Mouse (Mus musculus) intestine, embryonic 14.5 days (tissue): ENCODE results near the gene Olfr1412. TPM values are rescaled to one million over a fixed set of nuclear protein-coding genes. Genes with fewer than 3 reads are reported as not detected.
A peak's percentile ranks its signal among the peaks of the same experiment; 100 is the strongest.

ENCODE experiments used
- ATAC-seq: fragments of 200-750 bp; cut with Nextera tagmentation; replicated peaks from 2 replicates; pipeline ENCODE4 v1.8.0; 2017; ENCODE audit warnings: low read depth, moderate number of reproducible peaks, moderate TSS enrichment, moderate library complexity; ENCODE audit not compliant: low FRiP score, low TSS enrichment
- DNase-seq: peaks from one replicate; pipeline ENCODE4 v3.0.0-alpha.2; 2018; ENCODE audit warnings: low spot score
- H3K27ac ChIP-seq: fragments of 300-500 bp; sonication (generic); 2 replicates; pipeline ENCODE4 v1.5.1; 2014; ENCODE audit warnings: low read depth, mild to moderate bottlenecking, control low read depth
- H3K27me3 ChIP-seq: fragments of 300-500 bp; sonication (generic); replicated peaks from 2 replicates; pipeline ENCODE4 v1.6.1; 2014; ENCODE audit warnings: low read length, control low read depth; ENCODE audit not compliant: control insufficient read depth, insufficient read depth
- H3K36me3 ChIP-seq: fragments of 300-500 bp; sonication (generic); 2 replicates; pipeline ENCODE4 v1.6.1; 2014; ENCODE audit warnings: low read length, control low read depth; ENCODE audit not compliant: control insufficient read depth, insufficient read depth
- H3K4me1 ChIP-seq: fragments of 300-500 bp; sonication (generic); replicated peaks from 2 replicates; pipeline ENCODE4 v1.6.1; 2014; ENCODE audit warnings: low read length, control low read depth, mixed read lengths; ENCODE audit not compliant: control insufficient read depth, insufficient read depth
- H3K4me2 ChIP-seq: fragments of 300-500 bp; sonication (generic); 2 replicates; pipeline ENCODE4 v1.6.1; 2014; ENCODE audit warnings: low read length
- H3K4me3 ChIP-seq: fragments of 300-500 bp; sonication (generic); 2 replicates; pipeline ENCODE4 v1.5.1; 2014; ENCODE audit warnings: low read depth, low read length, control low read depth, mixed read lengths
- H3K9ac ChIP-seq: fragments of 300-500 bp; sonication (generic); 2 replicates; pipeline ENCODE4 v1.6.1; 2014; ENCODE audit warnings: mild to moderate bottlenecking, low read length
- H3K9me3 ChIP-seq: fragments of 300-500 bp; sonication (generic); 2 replicates; pipeline ENCODE4 v1.6.1; 2016; ENCODE audit warnings: low read length, control low read depth; ENCODE audit not compliant: control insufficient read depth
- WGBS: fragments of 180-500 bp; shearing (Covaris S2); extraction: QIAGEN DNeasy Blood & Tissue Kit; methylation state at CpG from one replicate; pipeline ENCODE4 v1.1.7; 2014; 5-methylcytosine and 5-hydroxymethylcytosine counted together
- polyA plus RNA-seq: library from polyadenylated mRNA; unstranded; fragments of >200 nt; fragmentation: Nextera tagmentation; extraction: Ambion mirVana; gene quantifications from 2 replicates; pipeline ENCODE4 v1.2.1, GENCODE M21; 2014

The Olfr1412 gene
- polyA plus RNA-seq, 1 experiment from 2014 or later = not detected

DNA sequence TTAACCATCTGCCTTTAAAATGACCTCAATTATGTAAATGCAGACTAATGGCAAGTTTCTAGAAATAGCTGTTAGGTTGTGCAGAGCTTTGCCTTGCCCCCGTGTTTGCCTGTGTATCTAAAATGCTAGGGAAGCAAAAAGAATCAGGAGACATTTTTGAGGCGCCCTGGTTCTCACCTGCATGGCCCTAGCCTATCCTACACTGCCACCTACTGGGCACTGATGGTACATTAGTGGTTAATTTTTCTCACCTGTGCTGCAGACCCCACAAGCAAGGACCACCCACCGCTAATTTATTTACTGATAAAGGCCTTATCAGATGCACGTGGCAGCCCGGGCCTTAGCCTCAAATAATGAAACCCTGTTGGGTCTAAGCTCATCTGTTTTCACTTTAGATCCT is 25.4 kb downstream of the Olfr1412 start:
- DNase-seq = peak; percentile 75
- no peaks in the 10 kb centered on the region for H3K9me3 ChIP-seq
- whole genome bisulfite sequencing = 3% methylated on average over 5 of the region's 5 CpGs

DNA sequence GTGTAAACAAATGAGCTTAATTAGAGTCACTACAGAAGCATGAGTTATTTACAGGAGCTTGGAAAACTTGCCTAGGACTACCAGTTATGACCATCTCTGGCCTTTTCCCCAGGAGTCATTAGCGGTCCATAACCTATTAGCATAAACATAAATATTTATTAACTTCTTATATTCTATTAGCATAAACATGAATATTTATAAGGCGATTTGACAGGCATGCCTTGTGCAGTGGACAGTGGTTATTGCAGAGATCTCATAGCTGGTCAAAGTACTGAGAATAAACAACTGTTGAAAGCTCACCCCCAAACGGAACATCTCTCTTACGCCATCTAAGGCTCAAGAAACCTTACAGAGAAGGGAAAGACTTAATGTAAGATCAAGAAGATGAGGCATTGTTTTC is 27.6 kb downstream of the Olfr1412 start:
- 46% methylated on average over 4 of the region's 4 CpGs for WGBS
- no peaks in the 10 kb centered on the region for H3K36me3 ChIP-seq
- no peak overlapping the region for H3K4me3 ChIP-seq
- DNase-seq = no peak
- H3K4me1 ChIP-seq = no peaks in the 10 kb centered on the region
- no peak overlapping the region for H3K9ac ChIP-seq
- no peak overlapping the region for H3K4me2 ChIP-seq
- no peak overlapping the region for H3K27ac ChIP-seq
- no peaks in the 10 kb centered on the region for H3K27me3 ChIP-seq
- no peaks in the 10 kb centered on the region for H3K9me3 ChIP-seq
- no peak for ATAC-seq

More for the DNA sequence above, 25.4 kb downstream of the Olfr1412 start:
- Histone ChIP-seq H3K9ac (no peak overlapping the region), H3K4me2 (no peak overlapping the region), H3K27ac (no peak overlapping the region), H3K27me3 (no peaks in the 10 kb centered on the region), H3K4me3 (no peak overlapping the region), H3K4me1 (no peaks in the 10 kb centered on the region), H3K36me3 (no peaks in the 10 kb centered on the region)
- 0 out of 2 replicates have a peak, but pooled peaks have one; percentile 55 for ATAC-seq

DNA sequence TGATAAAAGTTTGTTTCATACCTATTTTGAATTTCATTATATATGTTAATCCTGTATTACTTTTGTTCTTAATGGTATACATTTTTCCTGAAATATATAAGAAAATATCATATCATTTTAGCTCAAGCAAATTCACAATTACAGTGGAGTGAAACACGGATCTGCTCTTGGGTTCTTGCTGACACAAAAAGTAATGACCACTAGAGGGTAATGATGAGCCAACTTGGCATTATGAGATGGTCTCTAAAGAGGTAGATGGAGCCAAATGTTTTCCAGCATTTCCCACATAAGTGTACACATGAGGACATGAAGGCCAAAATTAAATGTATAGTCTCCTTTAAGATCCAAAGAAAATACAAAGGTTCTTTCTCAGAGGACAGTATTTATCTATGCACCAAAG is 28.9 kb downstream of the Olfr1412 start:
- 18% methylated on average over 1 of the region's 1 CpGs for WGBS
- H3K4me2 ChIP-seq = no peak overlapping the region
- no peaks in the 10 kb centered on the region for H3K36me3 ChIP-seq
- no peak overlapping the region for H3K9ac ChIP-seq
- H3K27ac ChIP-seq = no peak overlapping the region
- DNase-seq (no peak), ATAC-seq (no peak)
- H3K27me3 ChIP-seq = no peaks in the 10 kb centered on the region
- no peak overlapping the region for H3K4me3 ChIP-seq
- no peaks in the 10 kb centered on the region for H3K4me1 ChIP-seq
- no peaks in the 10 kb centered on the region for H3K9me3 ChIP-seq

DNA sequence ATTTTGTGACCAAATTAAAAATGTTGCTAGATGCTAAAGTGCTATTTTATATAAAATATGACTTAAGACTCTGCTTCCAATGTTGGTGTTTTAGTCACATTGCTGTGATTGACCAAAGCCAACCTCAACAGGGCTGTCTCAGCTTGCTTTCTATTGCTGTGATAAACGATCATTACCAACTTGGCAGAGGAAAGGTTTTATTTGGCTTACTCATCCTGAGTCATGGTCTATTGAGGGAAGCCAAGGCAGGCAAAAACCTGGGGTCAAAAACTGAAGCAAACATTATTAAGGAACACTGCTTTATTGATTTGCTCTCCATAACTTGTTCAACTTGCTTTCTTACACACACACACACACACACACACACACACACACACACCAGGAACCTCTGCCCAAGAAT is 30.5 kb downstream of the Olfr1412 start:
- Histone ChIP-seq H3K4me1 (no peaks in the 10 kb centered on the region), H3K36me3 (no peaks in the 10 kb centered on the region), H3K9me3 (no peaks in the 10 kb centered on the region), H3K27me3 (no peaks in the 10 kb centered on the region), H3K9ac (no peak overlapping the region), H3K4me2 (no peak overlapping the region), H3K4me3 (no peak overlapping the region), H3K27ac (no peak overlapping the region)
- ATAC-seq (no peak), DNase-seq (no peak)
- 78% methylated on average over 1 of the region's 1 CpGs for WGBS

DNA sequence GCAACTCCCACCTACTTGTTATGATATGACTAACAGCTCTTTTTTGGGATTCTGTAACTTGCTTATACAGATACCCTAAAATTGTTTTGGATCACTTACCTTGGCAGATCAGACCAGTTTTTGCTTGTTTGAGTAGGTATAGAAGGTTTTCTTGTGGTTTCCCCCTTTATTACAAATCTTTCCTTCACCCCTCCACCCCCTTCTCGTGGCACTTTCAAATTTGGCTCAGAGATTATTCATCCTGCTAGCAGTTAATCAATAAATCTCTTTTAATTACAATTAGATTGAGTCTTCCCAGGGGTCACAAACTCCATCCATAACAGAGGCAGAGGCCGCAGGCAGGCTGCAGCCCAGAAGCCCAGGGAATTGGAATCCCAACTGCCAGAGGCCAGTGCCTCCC is 31.9 kb downstream of the Olfr1412 start, which contains the start of gene Olfr12:
Gene Olfr12, plus strand, starts transcription at position 301 of the 400 bp plus-strand sequence.
- no peaks in the 10 kb centered on the region for H3K9me3 ChIP-seq
- no peak within 1 kb of the TSS for H3K9ac ChIP-seq
- H3K4me3 ChIP-seq = no peak within 1 kb of the TSS
- no peaks in the 10 kb centered on the region for H3K4me1 ChIP-seq
- no peak within 1 kb of the TSS for H3K27ac ChIP-seq
- H3K4me2 ChIP-seq = no peak within 1 kb of the TSS
- ATAC-seq (no peak), DNase-seq (no peak)
- H3K36me3 ChIP-seq = no peaks in the 10 kb centered on the region
- 70% methylated on average over 2 of the region's 2 CpGs for WGBS
- H3K27me3 ChIP-seq = no peaks in the 10 kb centered on the region

DNA sequence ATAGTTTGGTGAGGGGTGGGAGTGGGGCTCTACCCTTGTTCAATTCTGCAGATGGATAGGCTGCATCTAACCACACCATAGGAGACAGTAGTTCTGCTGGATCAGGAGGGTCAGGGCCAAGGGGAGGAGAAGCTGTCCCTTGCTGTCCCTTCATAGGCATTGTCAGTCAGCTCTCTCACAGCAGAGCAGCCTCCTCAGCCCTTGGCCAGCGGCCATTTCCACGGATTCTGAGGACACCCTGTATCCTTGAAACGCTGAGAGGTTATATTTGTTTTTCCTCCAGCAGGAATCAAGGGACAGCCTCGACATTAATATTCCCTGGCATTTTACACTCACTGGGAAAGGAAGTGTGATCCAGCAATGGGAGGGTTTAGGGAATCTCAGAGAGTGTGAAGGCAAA is 32.8 kb downstream of the Olfr1412 start:
- Histone ChIP-seq H3K9ac (no peak overlapping the region), H3K4me3 (no peak overlapping the region), H3K4me1 (no peaks in the 10 kb centered on the region), H3K27me3 (no peaks in the 10 kb centered on the region), H3K4me2 (no peak overlapping the region), H3K27ac (no peak overlapping the region), H3K36me3 (no peaks in the 10 kb centered on the region), H3K9me3 (no peaks in the 10 kb centered on the region)
- ATAC-seq (no peak), DNase-seq (peak; percentile 9)
- 62% methylated on average over 4 of the region's 4 CpGs for WGBS

DNA sequence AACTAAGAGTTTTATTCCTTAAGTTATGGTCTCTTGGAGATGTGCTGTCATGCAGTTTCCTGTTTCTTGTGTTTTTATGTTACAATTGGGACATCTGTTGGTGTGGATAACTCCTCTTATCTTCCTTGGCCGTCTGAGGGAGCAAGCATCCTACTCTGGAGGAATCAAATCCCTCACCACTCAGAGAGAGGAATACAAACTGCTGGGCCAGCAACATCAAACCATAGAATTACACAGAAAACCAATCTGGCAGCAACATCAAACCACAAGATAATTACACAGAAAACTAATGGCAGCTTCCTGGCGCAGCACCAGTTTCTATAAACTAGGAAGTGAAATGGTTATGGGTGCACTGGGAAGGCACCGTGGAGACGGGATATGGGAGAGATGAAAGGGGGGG is 42.6 kb downstream of the Olfr1412 start:
- Histone ChIP-seq H3K27ac (no peak overlapping the region), H3K27me3 (no peaks in the 10 kb centered on the region), H3K9ac (no peak overlapping the region), H3K4me1 (no peaks in the 10 kb centered on the region), H3K36me3 (no peaks in the 10 kb centered on the region), H3K4me3 (no peak overlapping the region), H3K4me2 (no peak overlapping the region), H3K9me3 (no peaks in the 10 kb centered on the region)
- 69% methylated on average over 4 of the region's 4 CpGs for WGBS
- ATAC-seq = no peak
- DNase-seq = no peak

DNA sequence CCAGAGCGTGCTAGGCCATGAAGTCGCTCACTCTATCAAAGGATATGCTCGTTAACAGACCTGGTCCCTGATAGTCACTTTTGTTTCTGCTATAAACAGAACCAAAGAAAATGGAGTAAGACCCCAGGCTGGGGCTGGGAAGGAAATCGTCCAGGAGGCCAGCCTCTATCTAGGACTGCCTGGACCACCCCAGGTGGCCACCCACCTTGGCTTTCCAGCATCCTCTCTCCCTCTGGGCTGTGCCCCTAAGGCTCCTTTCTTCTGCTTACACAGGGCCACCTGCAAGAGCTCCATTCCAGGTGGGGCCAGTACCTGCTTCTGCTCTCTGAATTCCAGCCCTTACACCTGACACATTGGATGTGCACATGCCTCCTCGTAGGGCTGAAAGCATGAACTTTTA is 46.6 kb downstream of the Olfr1412 start:
- no peak overlapping the region for H3K27ac ChIP-seq
- H3K36me3 ChIP-seq = peaks cover 21% of the 10 kb centered on the region
- no peaks in the 10 kb centered on the region for H3K9me3 ChIP-seq
- H3K4me1 ChIP-seq = no peaks in the 10 kb centered on the region
- H3K9ac ChIP-seq = no peak overlapping the region
- H3K4me2 ChIP-seq = no peak overlapping the region
- H3K4me3 ChIP-seq = no peak overlapping the region
- DNase-seq (no peak), ATAC-seq (no peak)
- no peaks in the 10 kb centered on the region for H3K27me3 ChIP-seq
- whole genome bisulfite sequencing = 82% methylated on average over 5 of the region's 5 CpGs

DNA sequence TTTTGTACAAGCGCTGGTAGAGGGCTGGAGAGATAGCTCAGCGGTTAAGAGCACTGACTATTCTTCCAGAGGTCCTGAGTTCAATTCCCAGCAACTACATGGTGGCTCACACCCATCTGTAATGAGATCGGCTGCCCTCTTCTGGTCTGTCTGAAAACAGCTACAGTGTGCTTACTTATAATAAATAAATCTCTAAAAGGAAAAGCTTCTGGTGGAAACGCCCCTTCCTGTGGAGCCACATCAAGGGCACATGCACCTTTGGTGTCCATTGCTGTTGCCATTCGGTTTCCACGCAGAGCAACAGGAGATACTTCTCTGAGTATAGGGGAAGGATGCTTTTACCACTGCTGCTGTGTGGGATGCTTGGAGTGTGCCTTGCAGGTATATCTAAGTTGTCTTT is 47.4 kb downstream of the Olfr1412 start:
- 65% methylated on average over 6 of the region's 6 CpGs for WGBS
- peaks cover 29% of the 10 kb centered on the region for H3K36me3 ChIP-seq

More for the DNA sequence above, 47.4 kb downstream of the Olfr1412 start:
- H3K9me3 ChIP-seq = no peaks in the 10 kb centered on the region
- no peak overlapping the region for H3K9ac ChIP-seq
- no peak for ATAC-seq
- no peak overlapping the region for H3K4me3 ChIP-seq
- H3K27ac ChIP-seq = no peak overlapping the region
- DNase-seq = no peak
- H3K4me2 ChIP-seq = no peak overlapping the region
- no peaks in the 10 kb centered on the region for H3K4me1 ChIP-seq
- no peaks in the 10 kb centered on the region for H3K27me3 ChIP-seq
